Mouse (Mus musculus) kidney, adult 11 months (tissue): ENCODE results near the gene Rtp1.
A peak's percentile ranks its signal among the peaks of the same experiment; 100 is the strongest.

ENCODE experiments used
- DNase-seq: peaks from one replicate; pipeline ENCODE4 v3.0.0; 2022

Gene Rtp1

DNA sequence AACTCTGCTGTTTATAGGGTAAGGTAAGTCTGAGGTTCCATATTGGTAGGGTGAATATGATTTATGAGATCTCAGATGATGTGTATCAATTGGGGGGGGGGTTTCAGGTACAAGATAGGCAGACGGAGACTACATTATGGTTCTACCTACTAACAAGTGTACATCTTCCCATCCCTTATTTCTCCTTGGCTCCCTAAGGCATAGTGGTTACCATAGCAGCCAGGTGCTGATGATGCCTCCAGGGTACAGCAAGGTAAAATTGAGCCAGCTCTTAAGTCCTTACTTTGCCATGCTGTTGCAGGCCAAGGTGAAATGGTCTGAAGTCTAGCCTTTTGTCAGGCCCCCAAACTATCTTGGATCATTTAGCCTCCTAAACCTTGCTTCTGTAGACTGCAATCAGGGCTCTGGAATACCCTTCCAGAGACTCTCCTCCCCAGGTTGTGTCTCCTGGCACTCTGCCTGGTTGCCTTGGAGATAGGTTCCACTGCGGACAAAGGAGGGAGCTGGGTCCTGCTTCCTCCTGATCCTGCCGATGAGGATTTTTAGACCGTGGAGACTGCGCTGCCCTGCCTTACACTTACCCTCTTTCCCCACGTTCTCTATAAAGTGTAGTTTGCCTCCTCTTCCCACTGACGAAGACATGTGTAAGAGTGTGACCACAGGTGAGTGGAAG is at the start of gene Rtp1:
Gene Rtp1, plus strand, starts transcription at position 487 of the 673 bp plus-strand sequence.
- no peak for DNase-seq

DNA sequence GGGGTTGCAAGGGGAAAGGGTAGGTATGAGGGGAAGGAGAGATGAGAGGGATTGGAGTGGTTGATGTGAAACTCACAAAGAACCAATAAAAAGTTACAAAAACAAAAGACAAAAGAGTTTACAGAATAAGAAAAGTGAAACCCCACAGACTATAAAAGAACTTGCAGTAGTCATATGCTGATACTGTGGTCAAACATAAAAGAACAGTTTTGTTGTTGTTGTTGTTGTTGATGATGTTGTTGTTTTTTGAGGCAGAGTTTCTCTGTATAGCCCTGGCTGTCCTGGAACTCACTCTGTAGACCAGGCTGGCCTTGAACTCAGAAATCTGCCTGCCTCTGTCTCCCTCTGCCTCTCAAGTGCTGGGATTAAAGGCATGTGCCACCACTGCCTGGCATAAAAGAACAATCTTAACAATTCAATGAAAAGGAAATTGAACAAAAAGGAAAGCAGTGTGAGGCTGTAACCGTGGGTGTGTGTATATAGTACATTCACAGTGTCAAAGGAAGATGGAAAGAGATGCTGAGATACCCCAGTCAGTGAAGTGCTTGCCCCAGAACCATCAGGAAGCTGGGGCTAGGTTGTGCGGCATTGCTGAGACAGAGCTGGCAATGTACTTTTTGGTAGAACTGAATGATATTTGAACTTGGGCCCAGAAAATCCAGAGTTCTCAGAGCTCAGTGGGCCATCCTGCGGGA is 49.2 kb upstream of the Rtp1 start:
- no peak for DNase-seq

DNA sequence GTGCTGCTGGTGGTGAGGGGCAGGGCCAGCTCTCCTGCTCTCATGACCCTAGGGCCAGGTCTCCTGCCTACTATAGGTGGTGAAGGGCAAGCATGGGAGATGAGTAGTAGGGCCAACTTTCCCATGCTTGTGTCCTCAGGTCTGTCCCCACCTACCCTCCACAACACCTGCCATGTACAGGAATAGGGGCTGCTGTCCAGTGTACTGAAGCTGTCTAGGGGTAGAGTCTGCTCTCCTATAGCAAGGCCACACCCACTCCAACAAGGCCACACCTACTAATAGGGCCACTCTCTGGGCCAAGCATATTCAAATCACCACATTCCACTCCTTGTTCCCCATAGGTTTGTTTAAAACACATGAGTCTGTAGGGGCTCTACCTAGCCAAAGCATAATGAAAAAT is 44.6 kb upstream of the Rtp1 start:
- no peak for DNase-seq

DNA sequence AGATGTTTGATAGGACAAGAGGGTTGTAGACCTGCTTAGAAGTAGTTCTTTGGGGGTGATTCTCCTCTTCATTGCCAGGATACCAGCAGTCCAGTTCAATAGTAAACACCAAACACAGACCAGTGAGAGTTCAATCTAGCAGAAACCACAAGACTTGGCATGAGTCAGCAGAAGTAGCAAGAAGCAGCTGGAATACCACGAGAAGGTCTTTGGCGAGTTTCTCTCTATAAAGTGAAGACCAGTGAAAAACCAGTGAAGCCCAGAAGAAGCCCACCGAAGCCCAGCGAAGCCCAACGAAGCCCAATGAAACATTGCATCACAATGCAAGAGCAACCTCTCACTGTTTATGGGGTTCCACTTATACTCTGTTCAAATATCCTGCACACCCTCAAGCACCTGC is 31.0 kb upstream of the Rtp1 start:
- no peak for DNase-seq

DNA sequence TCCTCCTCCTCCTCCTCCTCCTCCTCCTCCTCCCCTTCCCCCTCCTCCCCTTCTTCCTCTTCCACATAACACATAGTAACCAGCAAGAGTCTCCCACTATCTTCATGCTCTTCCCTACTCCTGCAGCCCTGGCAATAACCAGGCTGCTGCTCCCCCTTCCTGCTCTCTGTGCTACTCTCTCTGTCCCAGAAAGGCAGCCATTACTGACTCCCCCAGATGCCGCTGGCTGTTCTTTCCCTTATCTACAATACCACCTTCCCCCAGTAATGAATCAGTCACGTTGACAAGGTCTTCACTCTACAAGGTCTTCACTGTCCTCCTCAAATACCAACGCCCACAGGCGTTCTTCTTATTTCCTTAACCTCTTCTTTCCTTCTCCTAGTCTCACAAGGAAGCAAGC is 27.5 kb upstream of the Rtp1 start:
- DNase-seq = no peak

DNA sequence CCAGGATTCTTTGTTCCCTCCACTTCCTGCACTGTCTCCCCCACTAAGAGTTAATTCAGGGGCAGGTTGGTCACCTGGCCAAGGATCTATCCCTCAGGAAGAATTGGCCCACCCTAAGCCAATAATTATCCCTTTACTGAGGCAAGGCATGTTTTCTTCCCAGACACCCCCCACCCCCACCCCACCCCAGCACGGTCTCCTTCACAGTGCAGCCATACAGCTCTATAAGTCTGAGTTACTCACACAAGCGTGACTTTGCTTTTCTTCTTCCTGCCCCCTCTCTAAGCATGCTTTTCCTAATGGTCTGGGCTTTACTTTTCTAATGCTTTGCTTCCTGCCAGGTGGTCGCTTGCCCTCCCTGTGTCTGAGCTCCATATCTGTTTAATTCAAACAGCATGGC is 27.0 kb upstream of the Rtp1 start:
- no peak for DNase-seq

DNA sequence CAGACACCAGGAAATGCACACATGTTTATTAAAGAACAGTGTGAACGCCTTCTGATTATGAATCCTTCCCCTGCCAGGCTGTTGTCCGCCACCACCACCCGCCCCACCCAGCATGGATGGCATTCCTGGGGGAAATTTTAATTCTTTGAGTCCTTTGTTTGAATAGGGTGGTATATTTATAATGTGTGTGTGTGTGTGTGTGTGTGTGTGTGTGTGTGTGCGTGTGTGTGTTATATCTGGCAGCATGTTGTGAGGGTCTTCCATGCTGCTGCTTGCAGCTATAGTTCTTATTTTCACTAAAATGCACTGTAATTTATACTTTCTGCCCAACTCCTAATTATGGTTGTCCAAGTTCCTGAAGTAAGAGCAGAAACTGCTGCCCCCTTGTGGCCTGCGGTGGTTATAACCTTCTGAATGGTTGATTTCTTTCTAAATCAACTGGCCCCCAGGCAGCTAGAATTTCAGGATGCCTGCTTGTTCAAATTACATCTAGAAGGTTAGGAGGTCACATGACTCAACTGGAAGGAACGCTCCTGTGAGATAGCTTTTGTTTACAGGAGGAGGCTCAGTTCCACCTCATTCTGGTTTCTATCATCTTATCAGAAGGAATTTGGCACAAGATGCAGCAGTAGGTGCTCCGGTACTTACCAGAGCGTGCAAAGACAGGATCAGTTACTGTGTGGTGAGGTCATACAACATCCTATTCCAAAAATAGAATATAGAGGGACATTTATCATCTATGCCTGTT is 25.8 kb upstream of the Rtp1 start:
- DNase-seq = peak; percentile 45

DNA sequence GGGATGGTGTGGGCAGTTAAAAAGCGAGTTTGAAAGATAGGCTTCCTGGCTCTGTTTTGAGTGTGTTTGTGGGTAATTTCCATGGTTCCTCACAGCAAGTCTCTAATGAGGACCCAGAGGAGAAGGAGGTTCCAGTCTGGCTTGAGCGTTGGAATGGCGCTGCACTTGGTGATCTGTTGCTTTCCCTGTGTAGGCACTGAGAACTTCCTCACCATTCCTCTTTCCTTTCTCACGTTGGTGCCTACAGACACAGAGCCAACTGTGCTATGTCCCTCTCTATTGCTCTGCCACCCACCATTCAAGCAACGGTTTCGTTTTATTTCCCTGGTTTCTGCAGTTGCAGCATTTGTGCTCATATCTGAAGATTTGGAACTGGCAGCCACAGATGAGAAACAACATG is 16.0 kb upstream of the Rtp1 start:
- no peak for DNase-seq

DNA sequence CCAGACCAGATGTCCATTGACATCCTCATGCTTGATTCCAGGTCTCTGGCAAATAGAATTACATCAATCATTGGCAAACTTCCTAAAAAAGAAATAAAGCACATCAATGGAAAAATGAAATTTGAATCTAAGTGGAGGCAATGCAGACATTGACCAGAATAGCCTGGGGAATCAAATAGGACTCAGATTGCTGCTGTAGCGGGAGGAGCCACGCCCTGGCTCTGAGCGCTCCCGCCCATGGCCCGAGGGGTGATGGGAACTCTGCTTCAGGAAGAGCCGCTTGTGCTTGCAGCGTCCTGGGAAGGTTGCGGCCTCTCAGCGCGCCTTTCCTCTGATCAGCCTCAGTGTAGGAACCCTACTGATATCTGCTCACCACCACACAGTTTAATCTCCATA is 12.7 kb upstream of the Rtp1 start:
- peak; percentile 24 for DNase-seq

DNA sequence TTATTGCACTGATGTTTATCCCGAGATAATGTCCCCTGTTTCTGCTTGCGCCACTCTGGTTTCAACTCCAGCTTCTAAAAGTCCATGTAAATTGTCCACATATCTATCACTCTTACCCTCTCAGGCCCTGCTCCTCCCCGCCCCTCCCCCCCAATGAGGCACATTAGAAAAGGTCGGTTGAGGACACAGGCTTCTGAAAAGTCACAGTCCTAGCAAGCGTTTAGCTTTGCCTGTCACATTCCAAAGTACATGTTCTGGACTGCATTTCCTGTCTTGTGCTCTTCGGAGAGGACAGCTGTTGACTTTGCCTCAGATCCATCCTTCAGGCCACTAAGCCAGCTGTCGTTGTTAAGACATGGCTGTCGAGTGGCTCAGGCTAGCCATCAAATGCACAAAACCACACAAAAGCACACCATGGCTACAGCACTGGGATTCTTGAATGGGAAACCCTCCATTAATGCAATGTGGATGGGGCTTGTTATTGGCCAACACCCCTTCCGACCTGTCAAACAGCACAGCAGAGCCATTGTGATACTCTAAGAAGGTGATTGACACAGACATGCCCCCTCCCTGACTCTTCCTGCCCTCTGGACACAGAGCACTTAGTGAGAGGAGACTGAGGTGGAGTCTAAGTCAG is 12.2 kb upstream of the Rtp1 start:
- DNase-seq = peak; percentile 33

DNA sequence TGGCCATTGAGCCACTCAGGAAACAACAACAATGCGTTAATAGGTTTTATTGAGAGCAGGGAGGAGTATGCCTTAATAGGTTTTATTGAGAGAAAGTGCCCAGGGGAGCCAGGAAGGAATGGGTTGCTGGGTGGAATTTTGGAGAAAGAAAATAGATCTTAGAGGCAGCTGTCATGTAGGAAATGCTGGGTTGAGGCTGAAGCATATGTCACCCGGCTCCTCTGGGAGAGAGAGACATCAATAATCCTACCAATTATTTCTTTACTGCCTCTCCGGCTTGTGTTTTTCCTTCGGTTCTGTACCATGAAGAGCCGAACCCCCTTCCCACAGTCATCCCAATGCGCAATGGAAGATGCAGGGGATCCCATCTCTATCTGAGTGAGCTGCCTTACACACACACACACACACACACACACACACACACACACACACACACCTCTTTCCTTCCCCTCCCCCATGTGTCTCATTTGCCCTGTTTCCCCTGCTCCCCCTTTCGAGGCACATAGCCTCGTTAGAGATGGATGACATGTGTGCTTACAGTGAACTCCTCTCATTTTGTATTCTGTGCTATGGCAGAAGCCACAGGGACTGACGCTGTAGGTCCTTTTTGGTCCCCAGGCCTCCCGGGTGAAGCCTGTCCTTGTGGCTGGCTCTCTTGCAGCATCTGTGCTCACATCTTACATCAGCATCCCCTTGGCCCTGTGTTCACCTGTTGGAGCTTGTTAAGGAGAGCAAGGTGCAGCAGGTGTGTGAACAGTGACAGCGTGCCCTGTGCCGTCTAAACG is 11.3 kb upstream of the Rtp1 start:
- no peak for DNase-seq

DNA sequence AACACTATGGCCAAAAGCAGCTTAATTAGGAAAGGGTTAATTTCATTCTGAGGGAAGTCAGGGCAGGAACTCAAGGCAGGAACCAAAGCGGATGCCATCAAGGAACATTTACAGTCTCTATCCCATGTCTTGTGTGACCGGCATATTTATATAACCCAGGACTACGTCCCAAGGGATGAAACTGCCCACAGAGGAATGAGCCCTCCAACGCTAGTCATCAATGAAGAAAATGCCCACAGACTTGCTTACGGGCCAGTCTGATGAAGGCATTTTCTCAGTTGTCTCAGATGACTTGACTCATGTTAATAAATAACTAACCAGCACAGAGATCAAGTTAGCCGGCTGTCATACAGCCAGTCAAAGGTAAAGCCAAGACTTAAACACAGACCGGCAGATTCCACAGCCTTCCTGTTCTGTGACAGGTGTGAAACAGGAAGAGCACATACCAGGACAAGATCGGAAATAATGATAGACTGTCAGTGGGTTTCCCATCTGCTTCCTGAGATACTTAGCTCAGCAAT is 9.3 kb upstream of the Rtp1 start:
- peak; percentile 17 for DNase-seq

DNA sequence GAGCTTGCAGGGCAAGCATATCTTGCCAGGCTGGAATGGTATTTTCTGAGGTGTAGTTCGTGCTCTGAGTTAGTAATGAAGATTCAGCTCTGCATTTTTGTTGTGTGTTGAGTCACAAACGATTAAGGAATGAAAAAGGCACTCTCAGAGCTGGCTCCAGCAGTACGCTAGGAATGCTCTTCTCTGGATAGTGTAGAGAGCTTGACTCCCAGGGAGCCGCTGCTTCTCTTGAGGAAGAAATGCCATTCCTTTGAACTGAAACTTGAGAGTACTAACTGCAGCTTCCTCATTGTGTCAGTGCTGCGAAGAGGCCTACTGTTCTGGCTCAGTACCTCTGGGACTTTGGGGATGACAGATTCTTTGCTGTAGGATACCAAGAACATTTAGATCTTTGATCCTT is 5.1 kb upstream of the Rtp1 start:
- no peak for DNase-seq

DNA sequence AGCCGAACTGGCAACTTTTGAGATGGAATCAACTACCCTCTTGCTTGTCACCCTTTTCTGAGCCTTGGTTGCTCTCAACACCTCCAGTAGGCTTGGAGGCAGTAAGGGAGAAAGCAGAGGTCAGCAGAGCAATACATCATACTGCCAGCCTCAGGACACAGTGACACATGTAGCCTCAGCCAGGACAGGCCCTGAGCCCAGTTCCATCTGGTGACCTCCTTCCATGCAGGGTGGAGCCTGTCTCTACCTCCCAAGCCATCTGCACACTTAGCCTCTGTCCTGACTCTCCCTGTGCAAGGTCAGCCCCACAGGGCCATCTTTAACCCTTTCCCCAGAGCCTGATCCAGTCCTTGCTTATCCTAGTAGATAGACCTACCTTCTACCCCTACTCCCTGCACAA is 1.2 kb upstream of the Rtp1 start:
- DNase-seq = no peak

DNA sequence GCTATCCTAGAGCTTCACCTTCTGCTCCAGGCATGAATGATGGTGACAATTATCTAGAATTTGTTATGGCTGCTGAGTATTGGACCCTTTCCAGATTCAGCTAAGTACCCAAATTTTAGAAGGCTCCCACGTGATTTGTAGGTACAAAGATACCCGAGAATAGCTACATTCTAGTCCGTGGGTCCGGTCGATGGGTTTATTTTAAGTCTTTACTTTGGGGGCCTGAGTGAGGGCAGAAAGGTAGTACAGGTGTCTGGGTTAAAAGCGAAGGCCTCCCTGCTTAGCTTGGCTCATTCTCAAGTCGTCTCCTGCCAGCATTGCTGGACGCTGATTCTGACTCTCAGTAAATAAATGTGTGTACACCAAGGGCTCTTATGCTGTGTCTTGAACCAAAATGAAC is 1.1 kb downstream of the Rtp1 start:
- DNase-seq = no peak

DNA sequence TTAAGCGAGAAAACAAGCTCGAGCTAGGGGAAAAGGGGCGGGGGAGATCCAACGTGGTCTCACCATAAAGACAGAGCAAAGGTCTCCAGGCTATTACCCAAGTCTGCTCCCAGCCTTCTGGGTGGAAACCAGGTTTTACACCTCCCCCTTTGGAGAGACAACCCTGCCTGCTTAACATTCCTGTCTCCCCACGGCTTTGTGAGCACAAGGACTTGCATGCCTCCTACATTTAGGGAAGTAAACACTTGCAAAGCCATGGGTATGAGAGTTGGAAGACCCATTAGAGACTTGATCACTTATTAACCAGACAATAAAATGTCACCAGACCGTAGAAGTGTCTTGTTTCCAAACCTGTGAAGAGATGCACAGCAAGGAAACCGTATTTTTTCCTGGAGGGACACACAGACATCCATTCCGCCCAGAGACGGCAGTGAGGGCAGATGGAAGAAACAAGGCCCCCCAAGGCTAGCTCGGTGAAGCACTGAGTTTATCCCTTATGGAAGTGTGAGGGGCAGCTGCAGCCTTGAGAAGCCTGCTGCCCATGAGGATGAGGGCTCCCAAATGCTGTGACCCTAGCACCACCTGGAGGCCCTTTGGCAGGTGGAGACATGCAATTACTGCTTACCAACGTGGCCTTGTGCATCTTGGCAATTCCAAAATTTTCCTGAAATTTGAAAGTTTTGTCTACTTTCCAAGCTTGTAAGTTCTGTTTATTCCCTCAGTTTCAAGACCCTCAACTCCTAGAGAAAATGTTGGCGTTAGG is 8.7 kb downstream of the Rtp1 start:
- peak; percentile 12 for DNase-seq

DNA sequence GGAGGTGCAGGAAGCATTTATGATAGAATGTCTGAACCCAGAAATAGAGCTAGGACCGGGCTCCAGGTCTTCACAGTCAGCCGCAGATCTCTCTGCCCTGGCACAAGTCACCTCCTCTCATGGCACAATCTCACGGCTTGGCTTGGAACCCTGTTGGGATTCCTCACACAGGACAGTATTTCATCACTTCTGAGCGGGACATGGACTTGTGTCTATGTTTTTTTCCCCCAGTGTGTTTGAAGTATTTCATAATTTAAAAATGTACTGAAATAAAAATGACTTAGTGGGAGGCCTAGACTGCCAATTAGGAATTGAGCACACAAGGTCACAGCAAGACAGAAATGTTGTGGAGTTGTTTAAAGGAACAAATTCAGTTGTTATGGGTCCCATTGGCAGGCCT is 15.3 kb downstream of the Rtp1 start:
- DNase-seq = no peak

DNA sequence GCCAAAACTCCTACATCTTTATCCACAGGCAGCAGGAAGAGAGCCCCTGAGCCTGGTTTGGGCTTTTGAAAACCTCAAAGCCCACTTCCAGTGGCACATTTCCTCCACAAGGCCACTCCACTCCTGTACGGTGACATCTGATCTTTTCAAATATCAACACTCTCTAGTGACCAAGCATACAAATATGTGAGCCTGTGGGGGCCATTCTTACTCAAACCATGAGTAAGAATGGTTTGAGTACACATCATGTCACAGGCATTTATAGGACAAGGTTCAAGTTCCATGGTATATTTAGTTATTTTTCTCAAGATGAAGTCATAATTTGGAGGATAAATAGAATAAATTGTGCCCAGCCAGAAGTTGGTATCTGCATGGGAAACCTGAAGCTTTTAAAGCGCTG is 21.0 kb downstream of the Rtp1 start:
- no peak for DNase-seq

DNA sequence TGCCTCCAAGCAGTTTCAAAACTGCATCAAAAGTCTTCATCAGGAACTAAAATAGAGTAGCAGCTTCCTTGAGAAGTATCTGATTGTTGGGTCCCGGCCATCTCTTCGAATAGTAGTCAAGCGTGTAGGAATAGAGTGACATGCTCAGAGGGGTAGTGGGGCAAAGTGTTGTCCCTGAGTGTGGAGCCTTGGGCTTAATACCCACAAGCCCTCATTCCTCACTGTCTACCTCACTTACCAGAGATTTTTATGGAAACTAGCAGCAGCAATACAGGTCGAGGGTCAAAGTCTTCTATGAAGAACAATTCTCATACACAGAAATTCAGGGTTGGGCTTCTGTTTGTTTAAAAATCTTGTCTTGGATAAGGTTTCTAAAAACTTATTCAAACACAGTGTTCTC is 21.9 kb downstream of the Rtp1 start:
- DNase-seq = no peak

DNA sequence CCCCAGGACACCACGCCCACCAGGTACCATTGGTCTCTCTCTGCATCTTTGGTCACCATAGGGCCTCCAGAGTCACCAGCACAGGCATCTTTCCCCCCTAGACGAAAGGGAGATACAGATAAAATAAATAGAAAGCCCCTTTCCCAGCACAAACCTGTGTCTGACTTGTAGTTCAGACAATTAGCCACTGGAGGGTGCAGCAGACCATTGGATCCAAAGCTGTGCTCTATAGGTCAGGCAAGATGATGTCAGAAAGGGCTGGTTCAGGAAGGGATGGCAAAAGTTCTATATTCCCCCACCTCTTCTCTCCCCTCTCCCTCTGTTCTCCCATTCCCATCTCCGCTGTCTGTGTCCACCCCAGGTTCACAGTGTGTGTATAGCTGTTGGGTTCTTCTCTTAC is 23.5 kb downstream of the Rtp1 start:
- DNase-seq = peak; percentile 11

DNA sequence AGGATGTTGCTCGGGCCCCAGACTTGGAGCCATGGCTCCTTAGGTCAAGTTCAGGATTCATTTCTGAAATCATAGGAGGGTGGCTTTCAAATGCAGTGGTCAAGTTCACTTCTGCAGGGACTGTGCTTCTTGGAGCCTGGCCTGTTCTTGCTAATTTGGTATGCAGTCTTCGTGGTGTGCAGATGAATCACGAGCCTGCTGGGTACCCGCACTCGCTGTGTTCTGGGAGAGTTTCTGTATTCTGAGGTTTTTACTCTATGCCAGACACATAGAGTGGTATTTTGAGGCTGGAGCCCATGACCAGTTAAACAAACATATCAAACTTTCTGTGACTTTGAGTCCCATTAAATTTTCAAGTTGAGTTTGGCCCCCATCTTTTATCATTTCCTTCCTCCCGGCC is 25.4 kb downstream of the Rtp1 start:
- DNase-seq = no peak

DNA sequence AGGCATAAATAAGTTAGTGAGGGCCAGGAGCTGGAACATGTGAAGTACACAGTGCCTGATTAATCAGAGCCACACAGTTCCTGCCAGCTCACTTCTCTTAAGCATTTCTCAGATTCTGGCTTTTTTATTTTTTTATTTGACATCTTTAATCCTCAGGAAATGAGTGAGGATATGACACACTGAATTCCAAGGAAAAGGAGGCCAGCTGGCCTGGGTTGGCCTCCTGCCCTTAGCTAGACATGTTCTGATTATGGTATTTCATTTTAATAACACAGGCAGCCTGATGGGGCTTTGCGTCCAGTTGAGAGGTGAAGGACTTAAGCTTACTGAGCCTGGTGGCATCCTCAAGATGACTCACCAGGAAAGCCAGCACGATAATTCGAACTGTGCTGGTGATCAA is 27.6 kb downstream of the Rtp1 start:
- DNase-seq = peak; percentile 40
